Mouse (Mus musculus): ENCODE results near the gene Papss1. TPM values are rescaled to one million over a fixed set of nuclear protein-coding genes. Genes with fewer than 3 reads are reported as not detected.

The Papss1 gene
- total RNA-seq, 1 experiment from 2014 or later: 24.9 TPM

Other genes with a start within 250 kb of the Papss1 start
- gene Sgms2, start 73.4 kb upstream of the Papss1 start, total RNA-seq (2017): 0.87 and 1.0 TPM in 2 replicates

Measured in common myeloid progenitor, adult 5-6 weeks (primary cell).